Mouse (Mus musculus): ENCODE measurements around the gene Tnpo3. TPM values are rescaled to one million over a fixed set of nuclear protein-coding genes. Genes with fewer than 3 reads are reported as not detected.

Tnpo3 gene
- polyA plus RNA-seq, 1 experiment from 2014 or later = 116 TPM

DNA sequence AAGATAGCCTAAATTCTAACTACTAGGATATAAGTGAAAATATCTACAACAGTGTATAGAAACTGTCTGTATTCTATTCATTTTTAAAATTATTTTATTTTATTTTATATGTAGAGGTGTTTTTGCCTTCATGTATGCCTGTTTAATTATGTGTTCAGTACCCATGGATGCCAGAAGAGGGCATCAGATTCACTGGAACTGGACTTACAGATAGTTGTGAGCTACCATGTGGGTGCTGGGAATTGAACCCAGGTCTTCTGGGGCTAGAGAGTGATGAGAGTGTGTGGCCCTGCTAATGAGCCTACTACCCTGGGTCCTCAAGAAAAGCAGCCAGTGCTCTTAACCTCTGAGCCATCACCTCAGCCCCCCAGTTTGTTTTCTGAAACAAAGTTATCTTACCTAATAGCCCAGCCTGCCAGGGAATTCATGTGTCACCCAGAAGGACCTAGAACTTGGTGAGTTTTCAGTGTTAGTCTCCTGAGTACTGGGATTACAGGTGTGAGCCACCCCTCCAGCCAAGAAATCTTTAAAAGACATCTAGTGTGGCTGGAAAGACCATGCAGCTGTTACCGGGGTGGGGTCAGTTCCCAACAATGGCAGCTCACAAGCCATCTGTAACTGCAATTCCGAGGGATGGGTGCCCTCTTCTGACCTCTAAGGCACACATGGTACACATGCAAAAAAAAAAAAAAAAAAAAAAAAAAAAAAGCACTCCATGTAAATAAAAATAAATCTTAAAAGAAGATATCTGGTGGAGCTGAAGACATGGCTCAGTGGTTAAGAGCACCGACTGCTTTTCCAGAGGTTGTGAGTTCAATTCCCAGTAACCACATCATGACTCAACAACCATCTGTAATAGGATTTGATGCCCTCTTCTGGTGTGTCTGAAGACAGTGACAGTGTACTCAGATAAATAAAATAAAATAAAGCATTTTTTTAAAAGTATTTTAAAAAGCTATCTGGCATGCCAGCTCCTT lies 28.0 kb upstream of the Tnpo3 start:
- no peak overlapping the region for H3K4me2 ChIP-seq (ENCODE audit: low read length)
- H3K4me1 ChIP-seq (replicated peaks; ENCODE audit: control insufficient read depth, insufficient read depth, low read length) = no peaks in the 10 kb centered on the region
- WGBS = 84% methylated on average over 3 of the region's 3 CpGs
- H3K36me3 ChIP-seq (ENCODE audit: control insufficient read depth, insufficient read depth) = no peaks in the 10 kb centered on the region
- H3K9ac ChIP-seq (replicated peaks; ENCODE audit: low read depth, low read length) = no peak overlapping the region
- peaks cover 2% of the 10 kb centered on the region; the same call in 1 of the 2 replicates for H3K9me3 ChIP-seq (ENCODE audit: control insufficient read depth, low read length)
- H3K27ac ChIP-seq (ENCODE audit: low read length) = no peak overlapping the region
- H3K4me3 ChIP-seq (replicated peaks; ENCODE audit: low read length) = no peak overlapping the region
- ATAC-seq = no peak
- no peaks in the 10 kb centered on the region for H3K27me3 ChIP-seq (replicated peaks; ENCODE audit: control insufficient read depth, insufficient read depth, low read length)

GRCm38 (mm10) chr6:29636322-29637092 lies 26.8 kb upstream of the Tnpo3 start:
- Histone ChIP-seq H3K9me3 (ENCODE audit: control insufficient read depth, low read length) (no peaks in the 10 kb centered on the region), H3K4me3 (replicated peaks; ENCODE audit: low read length) (no peak overlapping the region), H3K36me3 (ENCODE audit: control insufficient read depth, insufficient read depth) (no peaks in the 10 kb centered on the region), H3K4me2 (ENCODE audit: low read length) (no peak overlapping the region), H3K27me3 (replicated peaks; ENCODE audit: control insufficient read depth, insufficient read depth, low read length) (no peaks in the 10 kb centered on the region), H3K9ac (replicated peaks; ENCODE audit: low read depth, low read length) (no peak overlapping the region), H3K27ac (ENCODE audit: low read length) (no peak overlapping the region), H3K4me1 (replicated peaks; ENCODE audit: control insufficient read depth, insufficient read depth, low read length) (no peaks in the 10 kb centered on the region)
- 80% methylated on average over 4 of the region's 4 CpGs for WGBS
- ATAC-seq = no peak

GRCm38 (mm10) chr6:29634537-29634936 lies 24.9 kb upstream of the Tnpo3 start:
- 85% methylated on average over 1 of the region's 1 CpGs for WGBS
- Histone ChIP-seq H3K36me3 (ENCODE audit: control insufficient read depth, insufficient read depth) (no peaks in the 10 kb centered on the region), H3K9me3 (ENCODE audit: control insufficient read depth, low read length) (no peaks in the 10 kb centered on the region), H3K4me2 (ENCODE audit: low read length) (no peak overlapping the region), H3K4me1 (replicated peaks; ENCODE audit: control insufficient read depth, insufficient read depth, low read length) (no peaks in the 10 kb centered on the region), H3K27ac (ENCODE audit: low read length) (no peak overlapping the region), H3K27me3 (replicated peaks; ENCODE audit: control insufficient read depth, insufficient read depth, low read length) (no peaks in the 10 kb centered on the region; the same call in 1 of the 2 replicates), H3K4me3 (replicated peaks; ENCODE audit: low read length) (no peak overlapping the region), H3K9ac (replicated peaks; ENCODE audit: low read depth, low read length) (no peak overlapping the region)
- ATAC-seq = no peak

- H3K4me1 ChIP-seq (replicated peaks; ENCODE audit: control insufficient read depth, insufficient read depth, low read length) = no peaks in the 10 kb centered on the region
- H3K4me2 ChIP-seq (ENCODE audit: low read length) = no peak overlapping the region
- no peak for ATAC-seq
- no peak overlapping the region for H3K9ac ChIP-seq (replicated peaks; ENCODE audit: low read depth, low read length)
- no peaks in the 10 kb centered on the region for H3K36me3 ChIP-seq (ENCODE audit: control insufficient read depth, insufficient read depth)
- no peak overlapping the region for H3K27ac ChIP-seq (ENCODE audit: low read length)
- H3K4me3 ChIP-seq (replicated peaks; ENCODE audit: low read length) = no peak overlapping the region
- 59% methylated on average over 12 of the region's 12 CpGs for WGBS
- H3K27me3 ChIP-seq (replicated peaks; ENCODE audit: control insufficient read depth, insufficient read depth, low read length) = no peaks in the 10 kb centered on the region; the same call in 1 of the 2 replicates
- H3K9me3 ChIP-seq (ENCODE audit: control insufficient read depth, low read length) = no peaks in the 10 kb centered on the region
These were observed 23.0 kb upstream of the Tnpo3 start for GRCm38 (mm10) chr6:29632552-29633292.

- H3K4me3 ChIP-seq (replicated peaks; ENCODE audit: low read length) = no peak overlapping the region
- no peak overlapping the region for H3K9ac ChIP-seq (replicated peaks; ENCODE audit: low read depth, low read length)
- no peak overlapping the region for H3K4me2 ChIP-seq (ENCODE audit: low read length)
- no peak for ATAC-seq
- H3K9me3 ChIP-seq (ENCODE audit: control insufficient read depth, low read length) = no peaks in the 10 kb centered on the region
- no peaks in the 10 kb centered on the region; the same call in 1 of the 2 replicates for H3K27me3 ChIP-seq (replicated peaks; ENCODE audit: control insufficient read depth, insufficient read depth, low read length)
- no peaks in the 10 kb centered on the region for H3K4me1 ChIP-seq (replicated peaks; ENCODE audit: control insufficient read depth, insufficient read depth, low read length)
- 29% methylated on average over 10 of the region's 10 CpGs for WGBS
- no peaks in the 10 kb centered on the region for H3K36me3 ChIP-seq (ENCODE audit: control insufficient read depth, insufficient read depth)
- no peak overlapping the region for H3K27ac ChIP-seq (ENCODE audit: low read length)
These were observed 22.3 kb upstream of the Tnpo3 start for GRCm38 (mm10) chr6:29631751-29632551.

DNA sequence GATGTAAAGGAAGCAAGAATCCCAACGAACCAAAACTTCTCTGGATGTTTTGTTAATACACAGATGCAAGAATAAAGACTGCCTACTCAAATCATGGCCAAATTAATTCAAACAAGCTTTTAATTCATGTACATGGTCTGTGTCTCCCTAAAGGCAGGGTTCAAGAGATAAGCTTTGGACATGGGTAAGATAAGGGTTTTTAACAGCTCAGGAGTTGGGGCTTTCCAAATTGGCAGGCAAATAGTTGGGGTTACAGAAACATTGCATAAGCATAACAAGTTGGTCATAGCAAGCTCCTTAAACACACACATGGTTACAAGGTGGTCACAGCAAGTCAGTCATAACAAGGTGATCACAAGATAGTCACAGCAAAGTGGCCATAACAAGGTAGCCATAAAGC lies 20.5 kb upstream of the Tnpo3 start:
- H3K4me3 ChIP-seq (replicated peaks; ENCODE audit: low read length) = no peak overlapping the region
- H3K9ac ChIP-seq (replicated peaks; ENCODE audit: low read depth, low read length) = no peak overlapping the region
- WGBS = 90% methylated on average over 1 of the region's 1 CpGs
- no peaks in the 10 kb centered on the region; the same call in 1 of the 2 replicates for H3K27me3 ChIP-seq (replicated peaks; ENCODE audit: control insufficient read depth, insufficient read depth, low read length)
- H3K4me1 ChIP-seq (replicated peaks; ENCODE audit: control insufficient read depth, insufficient read depth, low read length) = no peaks in the 10 kb centered on the region
- no peaks in the 10 kb centered on the region for H3K9me3 ChIP-seq (ENCODE audit: control insufficient read depth, low read length)
- ATAC-seq = no peak
- H3K4me2 ChIP-seq (ENCODE audit: low read length) = no peak overlapping the region
- H3K36me3 ChIP-seq (ENCODE audit: control insufficient read depth, insufficient read depth) = no peaks in the 10 kb centered on the region
- H3K27ac ChIP-seq (ENCODE audit: low read length) = no peak overlapping the region

GRCm38 (mm10) chr6:29627756-29628155 lies 18.1 kb upstream of the Tnpo3 start:
- H3K27ac ChIP-seq (ENCODE audit: low read length) = no peak overlapping the region
- H3K27me3 ChIP-seq (replicated peaks; ENCODE audit: control insufficient read depth, insufficient read depth, low read length) = no peaks in the 10 kb centered on the region; the same call in 1 of the 2 replicates
- H3K4me2 ChIP-seq (ENCODE audit: low read length) = no peak overlapping the region
- H3K4me3 ChIP-seq (replicated peaks; ENCODE audit: low read length) = no peak overlapping the region
- no peaks in the 10 kb centered on the region for H3K9me3 ChIP-seq (ENCODE audit: control insufficient read depth, low read length)
- no peak for ATAC-seq
- H3K9ac ChIP-seq (replicated peaks; ENCODE audit: low read depth, low read length) = no peak overlapping the region
- WGBS = 94% methylated on average over 2 of the region's 2 CpGs
- H3K4me1 ChIP-seq (replicated peaks; ENCODE audit: control insufficient read depth, insufficient read depth, low read length) = no peaks in the 10 kb centered on the region
- H3K36me3 ChIP-seq (ENCODE audit: control insufficient read depth, insufficient read depth) = no peaks in the 10 kb centered on the region

- Histone ChIP-seq H3K27ac (ENCODE audit: low read length) (no peak overlapping the region), H3K4me1 (replicated peaks; ENCODE audit: control insufficient read depth, insufficient read depth, low read length) (no peaks in the 10 kb centered on the region), H3K4me3 (replicated peaks; ENCODE audit: low read length) (no peak overlapping the region), H3K4me2 (ENCODE audit: low read length) (no peak overlapping the region), H3K9ac (replicated peaks; ENCODE audit: low read depth, low read length) (no peak overlapping the region), H3K27me3 (replicated peaks; ENCODE audit: control insufficient read depth, insufficient read depth, low read length) (no peaks in the 10 kb centered on the region), H3K9me3 (ENCODE audit: control insufficient read depth, low read length) (no peaks in the 10 kb centered on the region), H3K36me3 (ENCODE audit: control insufficient read depth, insufficient read depth) (no peaks in the 10 kb centered on the region)
- 97% methylated on average over 2 of the region's 2 CpGs for WGBS
- ATAC-seq = no peak
These were observed 14.2 kb upstream of the Tnpo3 start for GRCm38 (mm10) chr6:29623857-29624256.

Data from forebrain, embryonic 16.5 days (tissue).